Mouse (Mus musculus): ENCODE data around the gene Spock1.

GRCm38 (mm10) chr13:57846468-57846867 lies 61.7 kb downstream of the Spock1 start:
- TF ChIP-seq GATA1 (IDR thresholded peaks at IDR 0.05; ENCODE audit: borderline replicate concordance, low read length) (no peak), FLI1 (IDR thresholded peaks at IDR 0.05; ENCODE audit: low read length) (no peak)

Data from megakaryocyte, embryonic 14.5 days (primary cell).